Mouse (Mus musculus) heart, adult 2 months (tissue): ENCODE measurements at regions not wholly inside any gene's neighbourhood (a gene's known extent, or its start where the extent isn't known, plus 50 kb on each side); places are given as distances from the start of the nearest gene placed in this dataset.

ENCODE experiments used
- DNase-seq, 2 experiments: peaks; one replicate each; pipeline ENCODE4 v3.0.0; 2021
- H3K27ac ChIP-seq: fragments of 200-600 bp; 2 replicates; pipeline ENCODE4 v1.8.1; 2022
- H3K27me3 ChIP-seq: fragments of 200-500 bp; 2 replicates; pipeline ENCODE4 v1.6.1; 2012; ENCODE audit warnings: mild to moderate bottlenecking, low read length, inconsistent platforms, mixed read lengths; ENCODE audit not compliant: control insufficient read depth, insufficient read depth
- H3K36me3 ChIP-seq: fragments of 200-500 bp; 2 replicates; pipeline ENCODE4 v1.6.1; 2012; ENCODE audit warnings: low read length, inconsistent platforms; ENCODE audit not compliant: control insufficient read depth, insufficient read depth
- H3K4me1 ChIP-seq: fragments of 200-500 bp; 2 replicates; pipeline ENCODE4 v1.6.1; 2011; ENCODE audit warnings: low read length; ENCODE audit not compliant: control insufficient read depth, insufficient read depth
- H3K4me3 ChIP-seq: fragments of 200-600 bp; 2 replicates; pipeline ENCODE4 v1.8.1; 2022
- H3K79me2 ChIP-seq: fragments of 200-500 bp; replicated peaks from 2 replicates; pipeline ENCODE4 v1.6.1; 2012; ENCODE audit warnings: mild to moderate bottlenecking, inconsistent platforms, low read length, moderate library complexity, mixed read lengths; ENCODE audit not compliant: control insufficient read depth, insufficient read depth
- H3K9ac ChIP-seq: fragments of 200-500 bp; 2 replicates; pipeline ENCODE4 v1.6.1; 2012; ENCODE audit warnings: low read depth, mild to moderate bottlenecking, control low read depth, inconsistent platforms, low read length, mixed read lengths
- CTCF ChIP-seq: fragments of 200-600 bp; IDR thresholded peaks from 2 replicates; pipeline ENCODE4 v1.8.1; 2022; ENCODE audit warnings: antibody characterized with exemption, mild to moderate bottlenecking, moderate library complexity
- EP300 ChIP-seq: fragments of 200-500 bp; IDR thresholded peaks from 2 replicates; pipeline ENCODE4 v1.6.1; 2011; ENCODE audit warnings: low read depth, low read length, control low read depth; ENCODE audit not compliant: insufficient read depth
- POLR2A ChIP-seq: fragments of 200-500 bp; IDR thresholded peaks from 2 replicates; pipeline ENCODE4 v1.6.1; 2011; ENCODE audit warnings: mild to moderate bottlenecking, low read depth, low read length, control low read depth; ENCODE audit not compliant: insufficient read depth
- WGBS: fragments of 180-500 bp; shearing (Covaris S2); methylation state at CpG from one replicate; pipeline ENCODE4 v1.1.7; 2018; 5-methylcytosine and 5-hydroxymethylcytosine counted together
- intact Hi-C: fragments of 180-260 bp; cut with DNase I; formaldehyde crosslinking; loops from one replicate; pipeline ENCODE4 v1.15.1; 2025

DNA sequence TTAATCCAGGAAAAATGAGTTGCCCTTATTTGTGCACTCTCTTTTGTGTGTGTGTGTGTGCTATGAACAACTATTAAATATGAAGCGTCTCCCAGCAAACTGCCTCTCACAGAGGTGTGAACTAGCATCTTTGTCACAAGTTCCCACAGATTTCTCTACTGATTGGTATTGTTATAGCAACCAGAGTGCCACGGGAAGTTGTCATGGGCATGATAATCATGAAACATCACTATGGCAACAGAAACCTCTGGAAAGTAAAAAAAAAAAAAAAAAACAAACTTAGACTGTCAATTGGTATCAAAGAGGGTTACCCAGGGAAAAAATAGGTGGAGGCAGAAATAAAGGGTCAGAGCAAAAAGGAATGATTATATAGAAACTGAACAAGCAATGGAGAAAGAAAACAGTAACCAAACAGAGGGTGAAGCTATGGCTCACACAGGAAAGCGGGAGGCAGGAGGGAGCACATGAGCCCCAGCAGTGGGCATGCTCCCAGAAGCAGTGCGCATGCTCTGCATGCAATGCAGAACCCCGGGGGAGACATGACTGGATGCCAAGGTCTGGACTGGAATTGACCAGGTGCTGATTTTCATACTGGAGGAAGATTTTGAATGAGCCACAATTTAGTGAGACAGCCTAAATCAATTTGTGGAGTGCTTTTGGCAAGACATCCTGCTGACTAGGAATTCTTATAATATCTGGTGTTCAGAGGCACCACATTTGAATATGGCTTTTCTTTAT is 58.9 kb upstream of the Slc9a9 start:
- H3K4me3 ChIP-seq = no peak overlapping the region
- no peaks in the 10 kb centered on the region for H3K27me3 ChIP-seq
- no peak for DNase-seq
- H3K27ac ChIP-seq = no peak overlapping the region
- 67% methylated on average over 5 of the region's 5 CpGs for WGBS
- H3K36me3 ChIP-seq = 0 out of 2 replicates have a peak, but pooled peaks cover 2% of the 10 kb centered on the region
- H3K4me1 ChIP-seq = peaks cover 2% of the 10 kb centered on the region; the same call in 1 of the 2 replicates
- TF ChIP-seq EP300 = no peak
- TF ChIP-seq POLR2A = no peak
- no peak for TF ChIP-seq CTCF
- no peak overlapping the region for H3K9ac ChIP-seq
- H3K79me2 ChIP-seq = no peaks in the 10 kb centered on the region
- intact Hi-C loops = loop anchor here (5.0 to 10.0 kb wide), 2 partner anchors 73 to 396 kb away; partner anchors contain the start of gene 1190002N15Rik

- Histone ChIP-seq H3K27me3 (no peaks in the 10 kb centered on the region), H3K27ac (no peak overlapping the region), H3K36me3 (0 out of 2 replicates have a peak, but pooled peaks cover 2% of the 10 kb centered on the region), H3K4me1 (peaks cover 2% of the 10 kb centered on the region; the same call in 1 of the 2 replicates), H3K9ac (no peak overlapping the region), H3K79me2 (no peaks in the 10 kb centered on the region), H3K4me3 (no peak overlapping the region)
- TF ChIP-seq POLR2A = no peak
- TF ChIP-seq EP300 = no peak
- TF ChIP-seq CTCF = peak; percentile 81
- peak in 1 of 2 experiments; percentile 14 for DNase-seq
- 13% methylated on average over 6 of the region's 6 CpGs for WGBS
- intact Hi-C loops = loop anchor here (5.0 to 10.0 kb wide), 2 partner anchors 77 to 399 kb away; partner anchors contain the start of gene 1190002N15Rik
These were observed 55.6 kb upstream of the Slc9a9 start for GRCm38 (mm10) chr9:94613891-94614671.

- Histone ChIP-seq H3K4me1 (peaks cover 2% of the 10 kb centered on the region; the same call in 1 of the 2 replicates), H3K79me2 (no peaks in the 10 kb centered on the region), H3K36me3 (0 out of 2 replicates have a peak, but pooled peaks cover 2% of the 10 kb centered on the region), H3K27ac (no peak overlapping the region), H3K4me3 (no peak overlapping the region), H3K27me3 (no peaks in the 10 kb centered on the region), H3K9ac (peak overlapping the region; percentile 19; the same call in 1 of the 2 replicates)
- 8% methylated on average over 11 of the region's 11 CpGs for WGBS
- DNase-seq = no peak
- intact Hi-C loops = loop anchor here (10.0 kb wide), 1 partner anchor 400 kb away; no protein-coding TSS in a partner anchor
- TF ChIP-seq POLR2A (no peak), CTCF (no peak), EP300 (no peak)
These were observed 54.5 kb upstream of the Slc9a9 start for GRCm38 (mm10) chr9:94615205-94615604.

GRCm38 (mm10) chr9:94618079-94618786 is 51.5 kb upstream of the Slc9a9 start:
- Histone ChIP-seq H3K9ac (no peak overlapping the region), H3K4me3 (no peak overlapping the region), H3K27me3 (no peaks in the 10 kb centered on the region), H3K4me1 (peaks cover 2% of the 10 kb centered on the region; the same call in 1 of the 2 replicates), H3K79me2 (no peaks in the 10 kb centered on the region), H3K36me3 (0 out of 2 replicates have a peak, but pooled peaks cover 2% of the 10 kb centered on the region), H3K27ac (no peak overlapping the region)
- no peak for DNase-seq
- 64% methylated on average over 6 of the region's 6 CpGs for WGBS
- intact Hi-C loops = loop anchor here (10.0 kb wide), 1 partner anchor 403 kb away; no protein-coding TSS in a partner anchor
- TF ChIP-seq POLR2A = no peak
- TF ChIP-seq EP300 = no peak
- no peak for TF ChIP-seq CTCF
